Mouse (Mus musculus): ENCODE measurements around the gene Cyp3a13. TPM values are rescaled to one million over a fixed set of nuclear protein-coding genes. Genes with fewer than 3 reads are reported as not detected.

The Cyp3a13 gene
- polyA plus RNA-seq (2014; fragmentation: Nextera tagmentation; extraction: Ambion mirVana), result not detected in 2 replicates

DNA sequence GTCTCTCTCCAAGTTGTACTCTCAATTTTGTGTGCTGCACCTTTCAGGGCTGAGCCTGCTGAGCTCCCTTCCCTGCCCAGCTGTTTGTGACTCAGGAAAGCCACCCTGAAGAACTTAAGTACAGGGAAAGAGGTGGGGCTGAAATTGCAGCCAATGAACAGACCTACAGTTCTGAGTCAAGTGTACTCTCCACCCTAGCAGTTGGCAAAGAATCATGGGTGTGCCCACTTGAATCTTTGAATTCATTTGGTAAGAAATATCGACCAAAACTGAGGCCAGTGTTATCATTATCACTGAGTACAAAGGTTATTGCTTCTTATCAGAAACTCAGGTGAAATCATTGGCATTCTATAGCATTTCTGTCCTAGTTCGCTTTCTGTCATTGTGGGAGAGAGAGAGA lies at the start of gene Cyp3a13:
Cyp3a13 (minus strand) TSS at position 88 of the 400 bp plus-strand sequence.
- Histone ChIP-seq H3K4me3 (ENCODE audit: low read length) (no peak within 1 kb of the TSS), H3K36me3 (ENCODE audit: control insufficient read depth, insufficient read depth, low read length) (no peaks in the 10 kb centered on the region), H3K4me2 (replicated peaks; ENCODE audit: low read depth, low read length) (no peak within 1 kb of the TSS), H3K9me3 (ENCODE audit: control insufficient read depth, low read length) (no peaks in the 10 kb centered on the region), H3K27ac (ENCODE audit: low read depth, low read length) (no peak within 1 kb of the TSS), H3K9ac (ENCODE audit: low read depth, low read length) (no peak within 1 kb of the TSS), H3K27me3 (ENCODE audit: control insufficient read depth, insufficient read depth, low read length) (no peaks in the 10 kb centered on the region), H3K4me1 (ENCODE audit: control insufficient read depth, insufficient read depth, low read length) (no peaks in the 10 kb centered on the region)
- 65% methylated on average over 2 of the region's 2 CpGs for WGBS
- no peak for ATAC-seq (ENCODE audit: low FRiP score, low TSS enrichment)

GRCm38 (mm10) chr5:137966492-137966891 lies 45.1 kb upstream of the Cyp3a13 start:
- Histone ChIP-seq H3K4me1 (ENCODE audit: control insufficient read depth, insufficient read depth, low read length) (no peaks in the 10 kb centered on the region), H3K36me3 (ENCODE audit: control insufficient read depth, insufficient read depth, low read length) (no peaks in the 10 kb centered on the region), H3K9me3 (ENCODE audit: control insufficient read depth, low read length) (no peaks in the 10 kb centered on the region)

DNA sequence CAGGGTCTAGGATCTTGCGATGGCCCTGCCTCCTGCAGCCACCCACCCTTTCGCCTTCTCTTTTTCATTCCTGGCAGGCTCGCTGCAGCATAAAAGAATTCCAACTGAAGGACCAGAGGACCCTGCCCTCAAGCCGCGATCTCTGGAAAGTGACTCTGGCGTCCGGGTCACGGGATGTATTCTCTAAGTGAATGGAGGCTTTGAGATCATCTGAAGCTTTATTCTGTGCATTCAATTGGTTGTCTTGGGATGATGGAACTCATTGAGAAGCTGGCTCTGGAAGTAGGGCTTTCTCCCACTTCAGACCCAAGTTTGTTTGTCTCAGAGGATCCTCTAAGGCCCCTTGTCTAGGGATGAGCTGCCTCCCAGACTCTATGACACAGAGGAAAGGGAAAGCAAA lies 41.5 kb upstream of the Cyp3a13 start, which contains the start of gene Gjc3:
Gjc3 (minus strand) TSS at position 154 of the 400 bp plus-strand sequence.
- WGBS, result 92% methylated on average over 8 of the region's 8 CpGs
- no peaks in the 10 kb centered on the region for H3K4me1 ChIP-seq (ENCODE audit: control insufficient read depth, insufficient read depth, low read length)
- H3K27me3 ChIP-seq (ENCODE audit: control insufficient read depth, insufficient read depth, low read length), result no peaks in the 10 kb centered on the region
- no peak for ATAC-seq (ENCODE audit: low FRiP score, low TSS enrichment)
- H3K9me3 ChIP-seq (ENCODE audit: control insufficient read depth, low read length), result no peaks in the 10 kb centered on the region
- H3K36me3 ChIP-seq (ENCODE audit: control insufficient read depth, insufficient read depth, low read length), result no peaks in the 10 kb centered on the region
- H3K27ac ChIP-seq (ENCODE audit: low read depth, low read length), result no peak within 1 kb of the TSS
- H3K9ac ChIP-seq (ENCODE audit: low read depth, low read length), result no peak within 1 kb of the TSS
- no peak within 1 kb of the TSS for H3K4me3 ChIP-seq (ENCODE audit: low read length)
- H3K4me2 ChIP-seq (replicated peaks; ENCODE audit: low read depth, low read length), result no peak within 1 kb of the TSS

More at GRCm38 (mm10) chr5:137966492-137966891, 45.1 kb upstream of the Cyp3a13 start:
- H3K27ac ChIP-seq (ENCODE audit: low read depth, low read length), result no peak overlapping the region
- H3K9ac ChIP-seq (ENCODE audit: low read depth, low read length), result no peak overlapping the region
- no peak for ATAC-seq (ENCODE audit: low FRiP score, low TSS enrichment)
- H3K4me2 ChIP-seq (replicated peaks; ENCODE audit: low read depth, low read length), result no peak overlapping the region
- H3K4me3 ChIP-seq (ENCODE audit: low read length), result no peak overlapping the region
- no peaks in the 10 kb centered on the region for H3K27me3 ChIP-seq (ENCODE audit: control insufficient read depth, insufficient read depth, low read length)

GRCm38 (mm10) chr5:137956404-137956803 lies 35.0 kb upstream of the Cyp3a13 start:
- Histone ChIP-seq H3K9ac (ENCODE audit: low read depth, low read length) (no peak overlapping the region), H3K27ac (ENCODE audit: low read depth, low read length) (no peak overlapping the region), H3K4me3 (ENCODE audit: low read length) (no peak overlapping the region), H3K4me2 (replicated peaks; ENCODE audit: low read depth, low read length) (no peak overlapping the region), H3K27me3 (ENCODE audit: control insufficient read depth, insufficient read depth, low read length) (no peaks in the 10 kb centered on the region), H3K9me3 (ENCODE audit: control insufficient read depth, low read length) (no peaks in the 10 kb centered on the region), H3K4me1 (ENCODE audit: control insufficient read depth, insufficient read depth, low read length) (no peaks in the 10 kb centered on the region), H3K36me3 (ENCODE audit: control insufficient read depth, insufficient read depth, low read length) (no peaks in the 10 kb centered on the region)
- no peak for ATAC-seq (ENCODE audit: low FRiP score, low TSS enrichment)
- 92% methylated on average over 3 of the region's 3 CpGs for WGBS

DNA sequence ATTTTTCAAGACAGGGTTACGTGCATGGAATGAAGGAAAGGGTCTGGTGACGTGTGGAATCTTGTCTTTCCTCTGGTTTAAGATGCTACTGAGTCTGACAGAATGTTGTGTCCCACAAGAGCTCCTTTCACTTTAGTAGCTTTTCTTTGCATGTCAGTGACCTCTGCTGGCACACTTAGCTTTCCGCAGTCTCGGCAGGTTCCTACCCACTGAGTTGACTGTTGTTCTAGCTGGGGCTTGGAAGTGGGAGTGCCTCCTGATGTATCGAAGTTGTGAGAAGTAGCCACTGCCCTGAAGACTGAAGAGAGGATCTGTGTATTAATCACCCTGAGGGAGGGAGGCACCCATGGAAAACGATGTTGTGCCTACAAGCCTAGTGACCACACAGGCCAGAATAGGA lies 29.8 kb upstream of the Cyp3a13 start:
- WGBS, result 35% methylated on average over 6 of the region's 6 CpGs
- Histone ChIP-seq H3K36me3 (ENCODE audit: control insufficient read depth, insufficient read depth, low read length) (no peaks in the 10 kb centered on the region), H3K27me3 (ENCODE audit: control insufficient read depth, insufficient read depth, low read length) (no peaks in the 10 kb centered on the region), H3K4me1 (ENCODE audit: control insufficient read depth, insufficient read depth, low read length) (no peaks in the 10 kb centered on the region), H3K4me3 (ENCODE audit: low read length) (no peak overlapping the region), H3K9ac (ENCODE audit: low read depth, low read length) (no peak overlapping the region), H3K9me3 (ENCODE audit: control insufficient read depth, low read length) (no peaks in the 10 kb centered on the region), H3K4me2 (replicated peaks; ENCODE audit: low read depth, low read length) (no peak overlapping the region), H3K27ac (ENCODE audit: low read depth, low read length) (no peak overlapping the region)
- no peak for ATAC-seq (ENCODE audit: low FRiP score, low TSS enrichment)

GRCm38 (mm10) chr5:137947303-137947702 lies 25.9 kb upstream of the Cyp3a13 start:
- H3K9ac ChIP-seq (ENCODE audit: low read depth, low read length), result no peak overlapping the region
- ATAC-seq (ENCODE audit: low FRiP score, low TSS enrichment), result no peak
- no peaks in the 10 kb centered on the region for H3K27me3 ChIP-seq (ENCODE audit: control insufficient read depth, insufficient read depth, low read length)
- H3K27ac ChIP-seq (ENCODE audit: low read depth, low read length), result no peak overlapping the region
- no peak overlapping the region for H3K4me3 ChIP-seq (ENCODE audit: low read length)
- no peak overlapping the region for H3K4me2 ChIP-seq (replicated peaks; ENCODE audit: low read depth, low read length)
- no peaks in the 10 kb centered on the region for H3K9me3 ChIP-seq (ENCODE audit: control insufficient read depth, low read length)
- no peaks in the 10 kb centered on the region for H3K4me1 ChIP-seq (ENCODE audit: control insufficient read depth, insufficient read depth, low read length)
- H3K36me3 ChIP-seq (ENCODE audit: control insufficient read depth, insufficient read depth, low read length), result no peaks in the 10 kb centered on the region

GRCm38 (mm10) chr5:137943133-137943532 lies 21.7 kb upstream of the Cyp3a13 start:
- H3K4me2 ChIP-seq (replicated peaks; ENCODE audit: low read depth, low read length), result no peak overlapping the region
- H3K4me1 ChIP-seq (ENCODE audit: control insufficient read depth, insufficient read depth, low read length), result no peaks in the 10 kb centered on the region
- H3K4me3 ChIP-seq (ENCODE audit: low read length), result no peak overlapping the region
- no peak overlapping the region for H3K27ac ChIP-seq (ENCODE audit: low read depth, low read length)
- no peak for ATAC-seq (ENCODE audit: low FRiP score, low TSS enrichment)
- H3K9ac ChIP-seq (ENCODE audit: low read depth, low read length), result no peak overlapping the region
- no peaks in the 10 kb centered on the region for H3K36me3 ChIP-seq (ENCODE audit: control insufficient read depth, insufficient read depth, low read length)
- WGBS, result 83% methylated on average over 1 of the region's 1 CpGs
- no peaks in the 10 kb centered on the region for H3K9me3 ChIP-seq (ENCODE audit: control insufficient read depth, low read length)
- H3K27me3 ChIP-seq (ENCODE audit: control insufficient read depth, insufficient read depth, low read length), result no peaks in the 10 kb centered on the region

DNA sequence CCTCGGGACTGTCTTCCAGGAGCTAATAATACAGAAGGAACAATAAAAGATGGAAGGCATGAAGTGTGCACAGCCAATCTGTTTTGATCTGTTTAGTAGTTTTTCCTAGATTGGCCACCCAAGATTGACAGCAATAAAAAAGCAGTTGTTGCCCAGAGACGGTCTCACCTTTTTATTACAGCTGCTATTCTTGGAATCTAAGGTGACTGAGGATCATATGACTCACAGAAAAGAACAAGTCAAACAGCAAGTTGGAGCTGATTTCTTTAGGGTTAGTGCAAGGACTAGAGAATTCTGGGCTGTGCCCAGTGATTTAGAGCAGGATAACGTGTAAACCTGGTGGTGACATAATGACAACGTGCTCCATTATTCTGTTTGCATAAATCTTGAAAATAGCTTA lies 19.5 kb upstream of the Cyp3a13 start:
- Histone ChIP-seq H3K27me3 (ENCODE audit: control insufficient read depth, insufficient read depth, low read length) (no peaks in the 10 kb centered on the region), H3K4me2 (replicated peaks; ENCODE audit: low read depth, low read length) (no peak overlapping the region), H3K4me1 (ENCODE audit: control insufficient read depth, insufficient read depth, low read length) (no peaks in the 10 kb centered on the region), H3K36me3 (ENCODE audit: control insufficient read depth, insufficient read depth, low read length) (no peaks in the 10 kb centered on the region), H3K9me3 (ENCODE audit: control insufficient read depth, low read length) (no peaks in the 10 kb centered on the region), H3K9ac (ENCODE audit: low read depth, low read length) (no peak overlapping the region), H3K27ac (ENCODE audit: low read depth, low read length) (no peak overlapping the region), H3K4me3 (ENCODE audit: low read length) (no peak overlapping the region)
- no peak for ATAC-seq (ENCODE audit: low FRiP score, low TSS enrichment)
- 62% methylated on average over 4 of the region's 4 CpGs for WGBS

- no peak overlapping the region for H3K9ac ChIP-seq (ENCODE audit: low read depth, low read length)
- H3K4me3 ChIP-seq (ENCODE audit: low read length), result no peak overlapping the region
- H3K27ac ChIP-seq (ENCODE audit: low read depth, low read length), result no peak overlapping the region
- no peaks in the 10 kb centered on the region for H3K36me3 ChIP-seq (ENCODE audit: control insufficient read depth, insufficient read depth, low read length)
- ATAC-seq (ENCODE audit: low FRiP score, low TSS enrichment), result no peak
- H3K9me3 ChIP-seq (ENCODE audit: control insufficient read depth, low read length), result no peaks in the 10 kb centered on the region
- H3K27me3 ChIP-seq (ENCODE audit: control insufficient read depth, insufficient read depth, low read length), result no peaks in the 10 kb centered on the region
- WGBS, result 58% methylated on average over 4 of the region's 4 CpGs
- H3K4me2 ChIP-seq (replicated peaks; ENCODE audit: low read depth, low read length), result no peak overlapping the region
- no peaks in the 10 kb centered on the region for H3K4me1 ChIP-seq (ENCODE audit: control insufficient read depth, insufficient read depth, low read length)
These were observed 15.8 kb upstream of the Cyp3a13 start for GRCm38 (mm10) chr5:137937238-137937637.

All from kidney, embryonic 14.5 days (tissue).